Comparison of ENCODE assay signal across 17 mouse cellular contexts in genomic region chr14:35153701-35154277, GRCm38 (mm10).
DNase-seq lines count a peak whose midpoint lies in the region; ATAC-seq and TF ChIP-seq lines count a peak whose summit lies in the region.
"Had no signal": no experiment of that assay in that cellular context is flagged by ENCODE, and none has a peak within 500 bp of the region (broad histone marks: within the 10 kb centered on the region; RNA-seq: fewer than 3 reads in every experiment).

No protein-coding gene starts in this region.

- no peak for TF ChIP-seq EP300 in liver, postnatal 0 days (IDR thresholded peaks at IDR 0.05; ENCODE audit: low read depth)

- 44% methylated on average over 3 of the region's 3 CpGs for WGBS in kidney, adult 2 months
- WGBS in kidney, embryonic 14.5 days = 58% methylated on average over 3 of the region's 3 CpGs
- 52% methylated on average over 3 of the region's 3 CpGs for WGBS in limb, embryonic 13.5 days
- WGBS in limb, embryonic 10.5 days = 75% methylated on average over 3 of the region's 3 CpGs
- WGBS in liver, embryonic 13.5 days (ENCODE audit: insufficient replicate concordance) = 36% methylated on average over 3 of the region's 3 CpGs
- WGBS in liver, postnatal 0 days (ENCODE audit: insufficient replicate concordance) = 55% methylated on average over 3 of the region's 3 CpGs

- 0 out of 2 replicates have a peak overlapping the region, but pooled peaks have one; percentile 1 for H3K27ac ChIP-seq in kidney, adult 2 months (ENCODE audit: insufficient read depth, low read depth, low read length)
- no peak overlapping the region for H3K27ac ChIP-seq in kidney, embryonic 14.5 days (ENCODE audit: low read depth, low read length)
- H3K27ac ChIP-seq in limb, embryonic 13.5 days = no peak overlapping the region
- no peak overlapping the region for H3K27ac ChIP-seq in limb, embryonic 10.5 days
- peak overlapping the region; percentile 53; the same call in 1 of the 2 replicates for H3K27ac ChIP-seq in liver, embryonic 13.5 days
- H3K27ac ChIP-seq in liver, postnatal 0 days (ENCODE audit: low read depth) = peak overlapping the region; percentile 61
- H3K27ac ChIP-seq: forebrain, embryonic 10.5 days; midbrain, embryonic 10.5 days had no signal

- no peak for DNase-seq in kidney, adult 2 months
- DNase-seq in limb, embryonic 10.5 days (ENCODE audit: low spot score) = no peak
- no peak for DNase-seq in liver, embryonic 13.5 days
- DNase-seq in liver, postnatal 0 days = no peak
- DNase-seq in urinary bladder, postnatal 4 days (ENCODE audit: low spot score in 2 of 2) = no peak
- DNase-seq: adrenal gland, postnatal 36 days; cerebellum, adult 18-20 months; cerebellum, postnatal 25 days; embryo, embryonic 11 days; gastrocnemius, postnatal 25 days; lung, embryonic 14.5 days; lung, postnatal 4 days; thymus, adult 18-20 months had no signal

- H3K4me1 ChIP-seq in kidney, adult 2 months (ENCODE audit: control insufficient read depth, insufficient read depth, low read length) = peaks cover 3% of the 10 kb centered on the region; the same call in 1 of the 2 replicates
- H3K4me1 ChIP-seq in kidney, embryonic 14.5 days (ENCODE audit: control insufficient read depth, insufficient read depth, low read length) = no peaks in the 10 kb centered on the region
- 0 out of 2 replicates have a peak, but pooled peaks cover 5% of the 10 kb centered on the region for H3K4me1 ChIP-seq in limb, embryonic 13.5 days
- no peaks in the 10 kb centered on the region for H3K4me1 ChIP-seq in limb, embryonic 10.5 days
- H3K4me1 ChIP-seq in liver, embryonic 13.5 days (replicated peaks) = no peaks in the 10 kb centered on the region
- peaks cover 10% of the 10 kb centered on the region; the same call in 1 of the 2 replicates for H3K4me1 ChIP-seq in liver, postnatal 0 days (ENCODE audit: insufficient read depth)
- H3K4me1 ChIP-seq: forebrain, embryonic 10.5 days; midbrain, embryonic 10.5 days had no signal

- no peak for ATAC-seq in kidney, embryonic 14.5 days (ENCODE audit: low FRiP score, low TSS enrichment)
- 0 out of 2 replicates have a peak, but pooled peaks have one; percentile 21 for ATAC-seq in limb, embryonic 13.5 days (ENCODE audit: low FRiP score, low read depth)
- ATAC-seq in liver, embryonic 13.5 days (ENCODE audit: low read depth) = no peak; the same call in 1 of the 2 replicates
- ATAC-seq in liver, postnatal 0 days = peak; percentile 9; the same call in 1 of the 2 replicates

- no peaks in the 10 kb centered on the region for H3K27me3 ChIP-seq in kidney, adult 2 months (replicated peaks; ENCODE audit: control insufficient read depth, insufficient read depth, low read length)
- no peaks in the 10 kb centered on the region for H3K27me3 ChIP-seq in kidney, embryonic 14.5 days (ENCODE audit: control insufficient read depth, insufficient read depth, low read length)
- H3K27me3 ChIP-seq in limb, embryonic 13.5 days = no peaks in the 10 kb centered on the region
- H3K27me3 ChIP-seq in limb, embryonic 10.5 days (ENCODE audit: low read depth, poor library complexity, severe bottlenecking) = no peaks in the 10 kb centered on the region
- no peaks in the 10 kb centered on the region for H3K27me3 ChIP-seq in liver, embryonic 13.5 days
- no peaks in the 10 kb centered on the region for H3K27me3 ChIP-seq in liver, postnatal 0 days (ENCODE audit: insufficient read depth, low read length)

- TF ChIP-seq CTCF in kidney, adult 2 months (conservative IDR thresholded peaks at IDR 0.05; ENCODE audit: insufficient read depth, insufficient read length, low read depth, low read length) = no peak
- TF ChIP-seq CTCF in liver, postnatal 0 days (IDR thresholded peaks at IDR 0.05; ENCODE audit: low read depth) = no peak

- H3K4me3 ChIP-seq in kidney, adult 2 months (ENCODE audit: insufficient read depth, low read depth, low read length) = no peak overlapping the region
- no peak overlapping the region for H3K4me3 ChIP-seq in kidney, embryonic 14.5 days (ENCODE audit: low read length)
- H3K4me3 ChIP-seq in limb, embryonic 13.5 days = no peak overlapping the region
- no peak overlapping the region for H3K4me3 ChIP-seq in limb, embryonic 10.5 days
- no peak overlapping the region for H3K4me3 ChIP-seq in liver, embryonic 13.5 days (replicated peaks)
- no peak overlapping the region for H3K4me3 ChIP-seq in liver, postnatal 0 days (ENCODE audit: low read depth, low read length)
- H3K4me3 ChIP-seq: forebrain, embryonic 10.5 days; midbrain, embryonic 10.5 days had no signal

- H3K36me3 ChIP-seq in kidney, adult 2 months (ENCODE audit: control insufficient read depth, insufficient read depth, low read length) = no peaks in the 10 kb centered on the region
- H3K36me3 ChIP-seq in kidney, embryonic 14.5 days (ENCODE audit: control insufficient read depth, insufficient read depth, low read length) = no peaks in the 10 kb centered on the region
- H3K36me3 ChIP-seq in limb, embryonic 13.5 days = no peaks in the 10 kb centered on the region
- no peaks in the 10 kb centered on the region for H3K36me3 ChIP-seq in limb, embryonic 10.5 days
- H3K36me3 ChIP-seq in liver, embryonic 13.5 days = no peaks in the 10 kb centered on the region
- H3K36me3 ChIP-seq in liver, postnatal 0 days (replicated peaks; ENCODE audit: insufficient read depth, low read length) = no peaks in the 10 kb centered on the region
- H3K36me3 ChIP-seq: forebrain, embryonic 10.5 days; midbrain, embryonic 10.5 days had no signal

- H3K9ac ChIP-seq in kidney, embryonic 14.5 days (ENCODE audit: low read depth, low read length) = no peak overlapping the region
- H3K9ac ChIP-seq in limb, embryonic 13.5 days = no peak overlapping the region
- no peak overlapping the region for H3K9ac ChIP-seq in liver, embryonic 13.5 days
- no peak overlapping the region for H3K9ac ChIP-seq in liver, postnatal 0 days (replicated peaks)
- H3K9ac ChIP-seq: lung, embryonic 14.5 days had no signal

- no peaks in the 10 kb centered on the region for H3K9me3 ChIP-seq in kidney, embryonic 14.5 days (ENCODE audit: control insufficient read depth, low read length)
- no peaks in the 10 kb centered on the region for H3K9me3 ChIP-seq in limb, embryonic 13.5 days
- H3K9me3 ChIP-seq in limb, embryonic 10.5 days (replicated peaks) = no peaks in the 10 kb centered on the region
- no peaks in the 10 kb centered on the region for H3K9me3 ChIP-seq in liver, embryonic 13.5 days (replicated peaks)
- H3K9me3 ChIP-seq in liver, postnatal 0 days (ENCODE audit: low read length) = no peaks in the 10 kb centered on the region
- H3K9me3 ChIP-seq: forebrain, embryonic 10.5 days; midbrain, embryonic 10.5 days had no signal

- no peak for TF ChIP-seq POLR2A in kidney, adult 2 months (IDR thresholded peaks at IDR 0.05; ENCODE audit: low read depth, low read length)

- H3K4me2 ChIP-seq in kidney, embryonic 14.5 days (replicated peaks; ENCODE audit: low read depth, low read length) = no peak overlapping the region
- no peak overlapping the region for H3K4me2 ChIP-seq in limb, embryonic 13.5 days (replicated peaks)
- H3K4me2 ChIP-seq in liver, embryonic 13.5 days = no peak overlapping the region
- H3K4me2 ChIP-seq in liver, postnatal 0 days (ENCODE audit: low read depth, low read length) = no peak overlapping the region
- H3K4me2 ChIP-seq: lung, embryonic 14.5 days had no signal

Comparison
In these comparisons a context has a peak if more than half of its experiments do, and no peak if none do; other contexts are left out.
1. H3K27ac ChIP-seq: peak in kidney, adult 2 months (single experiment), liver, embryonic 13.5 days (single experiment) and liver, postnatal 0 days (single experiment); none in kidney, embryonic 14.5 days (single experiment), limb, embryonic 13.5 days (single experiment) and limb, embryonic 10.5 days (single experiment).
2. ATAC-seq: peak in limb, embryonic 13.5 days (single experiment) and liver, postnatal 0 days (single experiment); none in kidney, embryonic 14.5 days (single experiment) and liver, embryonic 13.5 days (single experiment).